Mouse (Mus musculus) embryonic facial prominence, embryonic 15.5 days (tissue): ENCODE data around the gene Gadd45gip1. TPM values are rescaled to one million over a fixed set of nuclear protein-coding genes. Genes with fewer than 3 reads are reported as not detected.

Source experiments
- ATAC-seq: fragments of 200-750 bp; cut with Nextera tagmentation; 2 replicates; pipeline ENCODE4 v1.8.0; 2017; ENCODE audit warnings: low read depth, moderate TSS enrichment; ENCODE audit not compliant: insufficient number of reproducible peaks, low FRiP score, low TSS enrichment
- H3K27ac ChIP-seq: fragments of 300-500 bp; sonication (generic); replicated peaks from 2 replicates; pipeline ENCODE4 v1.5.1; 2015; ENCODE audit warnings: mild to moderate bottlenecking, inconsistent platforms
- H3K27me3 ChIP-seq: fragments of 300-500 bp; sonication (generic); 2 replicates; pipeline ENCODE4 v1.6.1; 2015; ENCODE audit warnings: inconsistent platforms
- H3K36me3 ChIP-seq: fragments of 300-500 bp; sonication (generic); 2 replicates; pipeline ENCODE4 v1.6.1; 2015; ENCODE audit warnings: mild to moderate bottlenecking, inconsistent platforms
- H3K4me1 ChIP-seq: fragments of 300-500 bp; sonication (generic); 2 replicates; pipeline ENCODE4 v1.6.1; 2015; ENCODE audit warnings: inconsistent platforms
- H3K4me2 ChIP-seq: fragments of 300-500 bp; sonication (generic); replicated peaks from 2 replicates; pipeline ENCODE4 v1.6.1; 2015; ENCODE audit warnings: mild to moderate bottlenecking, inconsistent platforms
- H3K4me3 ChIP-seq: fragments of 300-500 bp; sonication (generic); replicated peaks from 2 replicates; pipeline ENCODE4 v1.5.1; 2015; ENCODE audit warnings: mild to moderate bottlenecking, inconsistent platforms
- H3K9ac ChIP-seq: fragments of 300-500 bp; sonication (generic); 2 replicates; pipeline ENCODE4 v1.6.1; 2015; ENCODE audit warnings: inconsistent platforms
- H3K9me3 ChIP-seq: fragments of 300-500 bp; sonication (generic); replicated peaks from 2 replicates; pipeline ENCODE4 v1.6.1; 2016; ENCODE audit warnings: inconsistent platforms
- WGBS: fragments of 180-500 bp; shearing (Covaris S2); methylation state at CpG from one replicate; pipeline ENCODE4 v1.1.7; 2015; 5-methylcytosine and 5-hydroxymethylcytosine counted together
- polyA plus RNA-seq: library from polyadenylated mRNA; unstranded; fragments of >200 nt; fragmentation: Nextera tagmentation; extraction: Ambion mirVana; gene quantifications from 2 replicates; pipeline ENCODE4 v1.2.1, GENCODE M21; 2015

The Gadd45gip1 gene
- polyA plus RNA-seq, 1 experiment from 2014 or later: 46.5 TPM

DNA sequence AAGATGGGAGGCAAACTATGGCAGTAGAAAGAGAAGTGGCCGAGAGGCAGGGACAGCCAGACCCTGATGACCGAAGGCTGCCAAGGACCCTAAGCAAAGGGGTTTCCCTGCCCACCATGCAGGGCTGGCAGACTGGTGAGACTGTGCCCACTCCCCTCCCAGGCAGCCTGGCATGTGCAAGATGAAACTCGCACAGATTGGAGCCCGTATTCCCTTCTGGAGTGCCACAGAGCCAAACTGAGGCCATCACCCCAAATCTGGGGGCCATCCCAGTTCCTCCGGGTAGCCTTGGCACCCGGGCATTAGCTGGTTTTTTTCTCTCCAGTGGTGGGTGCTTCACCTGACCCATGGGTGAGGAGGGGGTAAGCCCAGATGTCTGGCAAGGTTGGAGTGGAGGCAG, 33.4 kb upstream of the Gadd45gip1 start:
- 71% methylated on average over 6 of the region's 6 CpGs for WGBS
- Histone ChIP-seq H3K9ac (no peak overlapping the region), H3K4me1 (peaks cover 68% of the 10 kb centered on the region), H3K4me3 (peak overlapping the region; percentile 83), H3K27ac (no peak overlapping the region), H3K4me2 (peak overlapping the region; percentile 73), H3K27me3 (peaks cover 13% of the 10 kb centered on the region; the same call in 1 of the 2 replicates), H3K36me3 (peaks cover 12% of the 10 kb centered on the region; the same call in 1 of the 2 replicates), H3K9me3 (no peaks in the 10 kb centered on the region)
- no peak for ATAC-seq

GRCm38 (mm10) chr8:84798446-84799135, 32.7 kb upstream of the Gadd45gip1 start:
- Histone ChIP-seq H3K9me3 (no peaks in the 10 kb centered on the region), H3K4me3 (peak overlapping the region; percentile 83), H3K4me1 (peaks cover 66% of the 10 kb centered on the region), H3K9ac (peak overlapping the region; percentile 98), H3K27ac (peak overlapping the region; percentile 94), H3K36me3 (peaks cover 12% of the 10 kb centered on the region; the same call in 1 of the 2 replicates), H3K4me2 (peak overlapping the region; percentile 73), H3K27me3 (peaks cover 13% of the 10 kb centered on the region; the same call in 1 of the 2 replicates)
- WGBS: 49% methylated on average over 10 of the region's 10 CpGs
- no peak for ATAC-seq

DNA sequence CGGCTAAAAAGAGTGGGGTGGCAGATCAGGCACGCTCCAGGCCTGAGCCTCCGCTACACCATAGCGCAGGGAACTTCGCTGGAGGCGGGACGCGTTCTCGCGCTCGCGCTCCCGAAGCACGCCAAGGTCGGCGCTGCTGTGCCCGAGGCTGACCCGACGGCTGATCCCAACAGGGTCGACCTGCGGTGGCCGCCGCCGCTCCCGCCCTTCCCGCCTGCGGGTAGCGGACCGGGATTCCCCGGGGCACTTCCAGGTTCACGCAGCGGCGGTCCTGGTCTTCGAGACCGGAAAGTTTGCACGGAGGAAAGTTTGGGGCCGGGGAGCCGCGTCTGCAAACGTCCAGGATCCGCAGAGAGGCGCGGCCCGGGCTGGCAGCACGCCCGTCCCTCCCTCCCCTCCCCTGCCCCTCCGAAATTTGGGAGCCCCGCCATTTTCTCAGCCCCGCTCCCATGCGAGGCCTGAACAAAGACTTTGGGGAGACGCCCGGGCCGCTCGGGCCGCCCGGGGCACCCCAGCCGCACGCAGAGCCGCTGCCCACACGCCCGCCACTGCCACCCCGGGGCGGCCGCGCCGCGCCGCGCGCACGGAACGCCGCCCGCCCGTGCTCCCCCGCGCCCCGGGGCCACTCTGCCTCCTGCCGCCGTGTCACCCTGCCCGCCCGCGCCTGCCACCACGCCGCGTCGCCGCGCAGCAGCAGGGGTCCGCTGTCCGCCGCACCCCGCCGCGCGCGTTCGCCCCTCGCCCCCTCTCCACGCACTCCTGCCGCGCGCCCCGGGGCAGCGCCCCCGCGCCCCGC, 32.0 kb upstream of the Gadd45gip1 start:
- H3K4me1 ChIP-seq: peaks cover 58% of the 10 kb centered on the region
- peak overlapping the region; percentile 98 for H3K9ac ChIP-seq
- peak overlapping the region; percentile 73 for H3K4me2 ChIP-seq
- ATAC-seq: 0 out of 2 replicates have a peak, but pooled peaks have one; percentile 40
- H3K36me3 ChIP-seq: peaks cover 12% of the 10 kb centered on the region; the same call in 1 of the 2 replicates
- peak overlapping the region; percentile 83 for H3K4me3 ChIP-seq
- peaks cover 13% of the 10 kb centered on the region; the same call in 1 of the 2 replicates for H3K27me3 ChIP-seq
- WGBS: under 1% methylated on average over 85 of the region's 108 CpGs
- H3K9me3 ChIP-seq: no peaks in the 10 kb centered on the region
- H3K27ac ChIP-seq: peak overlapping the region; percentile 94

GRCm38 (mm10) chr8:84799999-84800831, 31.1 kb upstream of the Gadd45gip1 start, which contains the start of gene Nfix:
TSS of gene Nfix (minus strand) at chr8:84800344.
- peak; percentile 32 for ATAC-seq
- peaks cover 53% of the 10 kb centered on the region for H3K4me1 ChIP-seq

DNA sequence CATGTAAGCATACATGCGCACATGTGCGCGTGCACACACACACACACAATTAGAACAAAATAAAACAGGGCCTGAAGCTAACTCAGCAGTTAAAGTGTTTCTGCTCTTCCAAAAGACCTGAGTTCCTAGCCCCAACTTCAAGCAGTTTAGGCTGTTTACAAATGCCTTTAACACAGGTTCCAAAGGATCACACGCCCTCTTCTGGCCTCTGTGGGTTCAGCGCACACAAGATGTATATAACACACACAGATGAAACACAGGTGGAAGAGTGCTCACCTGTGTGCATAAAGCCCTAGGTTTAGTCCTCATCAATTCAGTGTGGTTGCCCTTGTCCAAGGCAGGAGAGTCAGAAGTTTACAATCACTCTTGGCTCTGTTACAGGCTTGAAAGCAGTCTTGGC, 25.3 kb upstream of the Gadd45gip1 start:
- 93% methylated on average over 5 of the region's 5 CpGs for WGBS
- H3K27me3 ChIP-seq: peaks cover 17% of the 10 kb centered on the region
- peaks cover 15% of the 10 kb centered on the region for H3K4me1 ChIP-seq
- no peak for ATAC-seq
- H3K36me3 ChIP-seq: no peaks in the 10 kb centered on the region
- H3K4me3 ChIP-seq: no peak overlapping the region
- H3K27ac ChIP-seq: no peak overlapping the region
- H3K9ac ChIP-seq: no peak overlapping the region
- no peak overlapping the region for H3K4me2 ChIP-seq
- H3K9me3 ChIP-seq: no peaks in the 10 kb centered on the region

More at GRCm38 (mm10) chr8:84799999-84800831, 31.1 kb upstream of the Gadd45gip1 start, which contains the start of gene Nfix:
- H3K9ac ChIP-seq: peak within 1 kb of the TSS; percentile 98
- peak within 1 kb of the TSS; percentile 94 for H3K27ac ChIP-seq
- peaks cover 11% of the 10 kb centered on the region; the same call in 1 of the 2 replicates for H3K36me3 ChIP-seq
- WGBS: 2% methylated on average over 71 of the region's 125 CpGs
- H3K4me3 ChIP-seq: peak within 1 kb of the TSS; percentile 83
- peak within 1 kb of the TSS; percentile 73 for H3K4me2 ChIP-seq
- H3K27me3 ChIP-seq: peaks cover 20% of the 10 kb centered on the region; the same call in 1 of the 2 replicates
- H3K9me3 ChIP-seq: no peaks in the 10 kb centered on the region

DNA sequence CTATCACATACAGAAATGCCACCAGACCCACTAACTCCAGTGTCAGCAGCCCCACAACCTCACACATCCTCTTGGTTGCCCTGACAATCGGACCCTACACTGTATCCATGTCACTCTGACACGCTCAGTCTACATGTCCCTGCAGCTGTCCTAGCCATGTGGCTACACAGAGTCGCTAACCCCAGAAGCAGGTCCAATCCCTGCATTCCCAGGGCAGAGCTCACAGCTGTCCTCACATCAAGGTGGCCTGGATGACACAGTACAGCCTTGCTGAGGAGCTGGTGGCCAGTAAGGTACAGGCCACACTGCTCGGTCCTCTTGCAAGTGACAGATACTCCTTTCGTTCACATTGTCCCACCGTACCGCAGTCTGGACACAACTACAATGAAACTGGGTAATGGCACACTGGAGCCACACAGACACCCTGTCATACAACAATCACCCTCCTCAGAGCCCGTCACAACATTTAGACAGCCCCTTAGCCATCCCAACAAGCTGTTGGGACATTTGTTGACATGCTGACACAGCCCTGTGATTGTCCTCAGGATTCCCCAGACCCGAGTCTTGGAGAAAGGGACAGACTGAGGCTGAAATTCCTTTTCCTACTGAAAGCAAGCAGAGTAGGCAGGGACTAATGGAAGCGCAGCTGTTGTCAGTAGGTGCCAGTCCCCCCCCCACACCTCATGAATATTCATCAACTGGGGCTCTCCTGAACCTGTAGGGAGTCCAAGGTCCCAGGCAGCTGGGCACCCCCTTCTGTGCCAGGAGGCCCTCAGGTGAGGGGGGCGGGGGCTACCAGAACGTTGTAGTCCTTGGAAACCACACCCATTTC, 22.0 kb upstream of the Gadd45gip1 start:
- no peak overlapping the region for H3K9ac ChIP-seq
- H3K4me1 ChIP-seq: peaks cover 17% of the 10 kb centered on the region
- ATAC-seq: no peak
- no peak overlapping the region for H3K27ac ChIP-seq
- H3K4me2 ChIP-seq: no peak overlapping the region
- no peaks in the 10 kb centered on the region for H3K9me3 ChIP-seq
- peaks cover 30% of the 10 kb centered on the region for H3K27me3 ChIP-seq
- no peak overlapping the region for H3K4me3 ChIP-seq
- no peaks in the 10 kb centered on the region for H3K36me3 ChIP-seq
- WGBS: 61% methylated on average over 12 of the region's 12 CpGs

DNA sequence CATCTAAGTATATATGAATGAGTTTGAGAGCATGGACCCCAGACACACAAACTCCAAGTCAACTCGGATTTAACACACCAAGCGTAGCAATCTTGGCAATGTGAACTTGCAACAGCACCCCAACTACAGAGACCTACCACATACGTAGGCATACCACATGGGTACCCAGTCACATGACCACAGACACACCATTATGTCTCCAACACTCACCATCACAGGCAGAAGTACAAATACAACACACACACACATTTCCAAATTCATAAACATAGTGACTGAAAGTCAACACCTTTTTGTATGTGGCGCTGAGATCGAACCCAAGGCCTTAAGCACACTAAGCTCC, 21.4 kb upstream of the Gadd45gip1 start:
- Histone ChIP-seq H3K4me2 (no peak overlapping the region), H3K4me3 (no peak overlapping the region), H3K36me3 (no peaks in the 10 kb centered on the region), H3K27me3 (peaks cover 30% of the 10 kb centered on the region), H3K27ac (no peak overlapping the region), H3K9ac (no peak overlapping the region), H3K4me1 (peaks cover 22% of the 10 kb centered on the region), H3K9me3 (no peaks in the 10 kb centered on the region)
- no peak for ATAC-seq
- WGBS: 78% methylated on average over 5 of the region's 5 CpGs

- WGBS: under 1% methylated on average over 32 of the region's 32 CpGs
- peaks cover 28% of the 10 kb centered on the region for H3K27me3 ChIP-seq
Observed at GRCm38 (mm10) chr8:84810896-84811295, 20.4 kb upstream of the Gadd45gip1 start.

GRCm38 (mm10) chr8:84811303-84811702, 20.0 kb upstream of the Gadd45gip1 start:
- Histone ChIP-seq H3K9ac (no peak overlapping the region), H3K4me2 (peak overlapping the region; percentile 58), H3K27me3 (peaks cover 28% of the 10 kb centered on the region), H3K4me3 (peak overlapping the region; percentile 41), H3K9me3 (no peaks in the 10 kb centered on the region), H3K36me3 (no peaks in the 10 kb centered on the region), H3K4me1 (peaks cover 29% of the 10 kb centered on the region), H3K27ac (no peak overlapping the region)
- WGBS: 26% methylated on average over 10 of the region's 10 CpGs
- ATAC-seq: no peak

More at GRCm38 (mm10) chr8:84810896-84811295, 20.4 kb upstream of the Gadd45gip1 start:
- H3K9ac ChIP-seq: no peak overlapping the region
- H3K9me3 ChIP-seq: no peaks in the 10 kb centered on the region
- peak overlapping the region; percentile 41 for H3K4me3 ChIP-seq
- H3K36me3 ChIP-seq: no peaks in the 10 kb centered on the region
- H3K4me1 ChIP-seq: peaks cover 27% of the 10 kb centered on the region
- H3K27ac ChIP-seq: no peak overlapping the region; the same call in 1 of the 2 replicates
- peak overlapping the region; percentile 58 for H3K4me2 ChIP-seq
- ATAC-seq: peak; percentile 79

- no peak overlapping the region for H3K27ac ChIP-seq
Observed at GRCm38 (mm10) chr8:84813059-84813458, 18.3 kb upstream of the Gadd45gip1 start.

More at GRCm38 (mm10) chr8:84813059-84813458, 18.3 kb upstream of the Gadd45gip1 start:
- WGBS: 4% methylated on average over 5 of the region's 5 CpGs
- H3K4me2 ChIP-seq: no peak overlapping the region
- H3K27me3 ChIP-seq: peaks cover 28% of the 10 kb centered on the region
- no peak overlapping the region for H3K4me3 ChIP-seq
- peaks cover 29% of the 10 kb centered on the region for H3K4me1 ChIP-seq
- H3K36me3 ChIP-seq: no peaks in the 10 kb centered on the region
- no peak for ATAC-seq
- no peaks in the 10 kb centered on the region for H3K9me3 ChIP-seq
- no peak overlapping the region for H3K9ac ChIP-seq
